Mouse (Mus musculus) R1 (cell line): ENCODE results near the gene E030025P04Rik.

ENCODE experiments used
- DNase-seq: peaks from one replicate; pipeline ENCODE4 v3.0.0-alpha.2; 2018; ENCODE audit warnings: low read depth, low spot score

Gene E030025P04Rik

DNA sequence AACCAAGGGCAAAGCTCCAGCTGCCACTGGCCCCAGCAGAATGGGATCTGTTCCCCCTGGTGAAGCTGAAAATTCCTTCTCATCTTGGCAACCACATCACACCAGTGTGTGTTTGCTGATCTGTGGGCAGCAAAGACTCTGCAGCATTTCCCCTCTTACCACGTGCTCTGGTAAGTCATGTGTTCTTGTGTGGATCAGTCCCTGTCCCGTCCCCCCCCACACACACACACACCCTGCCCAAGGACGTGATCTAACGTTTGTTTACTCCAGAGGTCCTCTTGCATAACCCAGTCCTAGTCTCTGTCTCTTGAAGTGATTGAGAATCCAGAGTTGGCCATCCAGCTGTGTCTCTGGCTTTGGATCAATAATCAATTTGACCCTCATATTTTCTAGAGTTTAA is at the start of gene E030025P04Rik:
TSS of gene E030025P04Rik (minus strand) at position 134 of the 400 bp plus-strand sequence.
- DNase-seq = no peak

DNA sequence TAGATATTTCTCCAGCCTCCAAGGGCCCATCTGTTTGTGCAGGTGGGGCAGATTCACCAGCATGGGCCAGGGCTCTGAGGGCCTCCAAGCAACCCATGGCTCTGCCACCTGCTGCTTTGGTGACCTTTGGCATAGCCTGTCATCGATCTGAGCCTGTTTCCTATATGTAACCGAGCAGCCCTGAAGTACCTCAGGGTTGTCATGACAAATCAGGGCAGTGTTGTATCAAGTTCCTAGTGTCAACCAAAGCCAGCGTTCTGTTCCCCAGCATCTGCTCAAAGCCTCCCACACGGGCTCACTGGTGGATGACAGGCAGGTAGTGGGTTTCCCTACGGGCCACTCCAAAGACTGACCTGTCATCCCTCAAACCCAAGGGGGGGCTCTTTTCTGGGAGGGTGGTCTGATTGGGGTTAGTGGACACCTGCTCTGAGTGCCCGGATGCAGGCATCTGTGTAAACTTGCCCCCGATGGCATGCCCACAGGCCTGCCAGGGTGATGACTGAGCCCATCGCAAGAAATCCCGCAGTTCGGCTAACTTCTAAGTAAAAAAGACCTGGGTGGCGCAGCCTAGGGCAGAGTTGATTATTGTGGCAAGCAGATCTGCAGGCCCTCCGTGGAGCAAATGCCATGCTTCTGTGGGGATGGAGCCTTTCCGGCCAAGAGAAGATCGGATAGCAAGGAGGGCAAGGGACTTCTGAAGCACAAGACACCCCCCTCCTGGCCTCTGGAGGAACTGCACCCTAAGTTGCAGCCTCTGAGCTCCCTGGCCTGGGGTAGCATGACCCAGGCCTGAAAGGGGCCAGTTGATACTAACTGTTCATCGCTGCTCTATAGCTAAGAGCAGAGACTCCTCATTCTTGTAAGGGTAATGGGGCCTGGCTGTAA is 48.7 kb upstream of the E030025P04Rik start:
- peak; percentile 73 for DNase-seq

DNA sequence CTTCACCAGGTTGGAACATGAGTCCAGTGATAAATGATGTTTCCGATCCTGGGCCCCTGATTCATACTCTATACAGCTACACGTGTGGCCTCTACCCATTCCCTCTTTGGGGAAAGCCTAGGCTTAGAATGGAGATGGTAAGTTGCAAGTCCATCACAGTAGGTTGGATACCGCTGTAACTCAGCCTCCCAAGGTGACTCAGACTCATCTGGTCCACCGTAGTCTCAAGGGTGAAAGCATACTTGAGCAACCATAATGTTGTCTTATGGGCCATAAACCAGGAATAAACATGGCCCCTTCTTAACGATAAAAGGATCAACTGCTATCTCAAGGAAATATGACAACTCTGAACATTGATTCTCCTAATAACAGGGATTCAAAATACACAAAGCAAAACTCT is 44.1 kb upstream of the E030025P04Rik start:
- DNase-seq = no peak

DNA sequence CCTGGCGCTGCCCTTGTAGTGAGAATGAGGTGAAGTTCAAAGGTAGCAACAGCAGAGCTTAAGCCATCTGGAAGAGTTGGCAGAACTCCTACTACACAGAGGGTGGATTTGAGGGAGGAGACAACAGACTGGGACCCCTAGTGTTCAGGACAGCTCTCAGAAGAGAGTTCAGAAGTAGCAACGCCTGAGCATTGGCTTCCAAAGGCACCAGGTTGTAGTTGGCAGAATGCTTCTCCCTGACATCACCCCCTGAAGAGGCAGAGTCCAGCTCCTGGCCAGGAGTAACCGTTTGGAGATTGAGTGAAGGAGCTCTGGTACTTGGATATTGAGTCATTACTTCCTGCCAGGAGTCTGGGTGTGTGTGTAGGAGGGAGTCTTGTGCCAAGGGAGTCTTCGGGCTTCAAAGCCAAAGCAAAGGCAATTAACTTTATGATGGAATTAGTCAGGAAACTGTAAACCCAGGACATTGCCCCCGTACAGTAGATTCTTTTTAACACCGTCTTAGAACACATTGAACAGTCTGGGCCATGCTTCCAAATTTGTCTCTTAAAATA is 43.5 kb upstream of the E030025P04Rik start:
- no peak for DNase-seq

DNA sequence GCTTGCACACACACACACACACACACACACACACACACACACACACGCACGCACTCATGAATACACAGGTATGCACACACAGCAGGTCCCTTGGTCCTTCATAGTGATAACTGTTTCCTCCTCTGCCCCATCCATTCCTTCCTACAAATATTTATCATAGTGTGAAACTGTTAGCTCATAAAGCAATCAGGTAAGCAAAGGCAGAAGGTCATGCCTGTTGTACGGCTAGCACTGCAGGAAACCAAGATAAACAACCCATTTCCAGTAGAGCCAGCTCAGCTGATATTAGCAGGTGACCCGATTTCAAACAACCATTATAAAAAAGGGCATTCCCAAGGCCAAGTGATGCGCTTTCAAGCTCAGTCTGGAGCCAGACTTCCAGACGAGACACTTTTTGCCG is 36.9 kb upstream of the E030025P04Rik start:
- DNase-seq = no peak

DNA sequence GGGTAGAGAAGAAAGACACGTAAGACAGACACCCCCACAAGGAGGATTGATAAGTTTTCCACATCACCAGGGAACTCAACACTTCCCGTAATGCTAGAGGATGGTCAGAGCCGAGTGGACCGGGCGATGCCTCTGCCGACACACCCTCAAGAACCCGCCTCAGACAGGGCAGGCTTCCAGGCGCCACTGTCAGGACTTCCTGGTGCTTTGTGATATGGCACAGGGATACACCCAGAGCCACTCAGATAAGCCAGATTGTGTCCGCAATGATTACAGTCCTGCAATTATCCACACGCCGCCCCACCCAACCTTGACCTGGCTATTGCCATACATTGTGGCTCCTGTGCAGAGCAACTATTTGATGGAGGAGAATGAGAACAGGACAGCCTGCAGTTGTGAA is 36.1 kb upstream of the E030025P04Rik start:
- no peak for DNase-seq

DNA sequence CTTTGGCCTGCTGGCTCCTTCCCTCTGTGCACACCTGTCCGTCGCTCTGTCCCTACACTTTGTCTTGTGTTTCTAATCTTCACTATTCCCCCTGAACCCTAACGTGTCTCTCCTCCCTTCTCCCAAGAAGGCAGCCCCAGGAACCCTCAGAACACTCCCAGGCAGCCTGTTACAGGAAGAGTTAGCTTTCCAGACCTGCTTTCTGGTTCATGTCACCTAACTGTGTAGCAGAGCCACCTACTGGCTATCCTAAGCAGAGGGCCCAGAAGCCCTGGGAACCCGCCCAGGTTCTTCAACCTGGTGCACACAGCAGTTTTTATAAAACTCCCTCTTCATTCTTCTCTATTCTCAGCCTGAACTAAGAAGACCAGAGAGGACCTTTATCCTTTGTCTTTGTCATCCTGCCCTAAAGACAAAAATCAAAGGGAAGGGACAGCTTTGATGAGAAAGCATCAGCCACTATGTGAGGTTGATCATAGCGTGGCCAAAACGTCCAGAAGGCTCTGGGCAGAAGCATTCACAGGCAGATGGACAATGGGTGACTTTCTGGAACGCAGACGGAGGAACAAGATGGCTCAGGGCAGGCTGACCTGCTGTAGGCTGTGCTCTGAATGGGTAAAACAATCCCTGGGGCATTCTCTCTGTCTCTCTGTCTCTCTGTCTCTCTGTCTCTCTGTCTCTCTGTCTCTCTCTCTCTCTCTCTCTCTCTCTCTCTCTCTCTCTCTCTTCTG is 34.8 kb upstream of the E030025P04Rik start:
- DNase-seq = peak; percentile 27

DNA sequence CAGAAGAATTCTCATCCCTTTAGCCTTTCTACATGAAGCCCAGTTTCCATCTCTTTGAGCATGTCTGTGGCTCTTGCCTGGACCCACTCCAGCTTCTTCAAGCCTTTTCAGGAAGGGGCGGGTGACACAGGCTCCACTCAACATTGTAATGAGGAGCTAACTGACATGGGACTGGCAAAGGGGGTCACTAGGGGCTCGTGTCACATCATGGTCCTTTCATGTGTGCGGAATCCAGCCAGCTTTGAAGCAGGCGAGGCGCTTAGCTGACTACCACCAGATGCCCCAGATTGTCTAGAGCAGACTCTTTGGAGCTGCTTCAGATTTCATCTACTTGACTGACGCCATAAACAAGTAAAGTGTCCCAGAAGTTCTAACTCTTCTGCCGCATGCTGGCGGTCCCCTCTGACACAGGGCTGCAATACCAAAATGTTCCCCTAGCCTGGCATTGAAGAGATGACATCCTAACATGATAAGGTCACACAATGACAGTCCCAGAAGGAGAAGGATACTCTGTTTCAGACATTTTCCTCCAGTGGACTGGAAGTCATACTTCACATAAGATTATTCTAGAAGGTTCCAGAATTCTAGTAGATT is 31.3 kb upstream of the E030025P04Rik start:
- DNase-seq = no peak

DNA sequence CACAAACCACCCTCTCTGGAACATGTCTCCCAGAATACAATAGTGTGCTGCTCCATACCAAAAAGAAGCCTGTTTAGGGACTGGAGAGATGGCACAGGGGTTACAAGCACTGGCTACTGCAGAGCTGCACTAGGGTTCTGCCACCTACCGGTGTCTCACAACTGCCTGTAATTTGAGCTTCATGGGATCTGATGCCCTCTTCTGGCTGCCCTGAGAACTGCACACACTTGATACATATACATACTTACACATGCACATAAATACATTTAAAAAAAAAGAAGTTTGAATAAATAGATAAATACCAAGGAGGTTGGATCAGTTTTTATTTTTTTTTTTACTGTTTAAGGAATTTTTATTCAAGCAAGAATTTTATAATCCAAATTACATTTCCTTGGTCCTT is 28.1 kb upstream of the E030025P04Rik start:
- DNase-seq = peak; percentile 76

DNA sequence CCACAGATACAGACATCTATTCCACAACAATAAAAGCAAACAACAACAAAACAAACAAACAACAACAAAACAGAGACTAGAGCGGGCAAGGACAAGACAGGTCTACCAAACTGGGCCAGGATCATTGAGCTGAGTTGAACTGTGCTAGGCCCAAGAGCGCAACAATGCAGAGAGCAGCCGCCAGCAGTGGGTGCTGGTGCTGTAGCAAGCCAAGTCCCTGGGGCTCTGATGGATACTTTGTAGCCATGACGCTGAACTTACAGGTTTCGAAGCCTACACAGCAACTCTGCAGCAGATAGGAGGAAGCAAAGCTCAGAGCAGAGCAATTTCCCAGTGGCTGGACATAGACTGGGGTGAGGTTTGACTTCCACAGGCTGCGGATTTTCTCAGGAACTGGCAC is 26.6 kb upstream of the E030025P04Rik start:
- peak; percentile 44 for DNase-seq

DNA sequence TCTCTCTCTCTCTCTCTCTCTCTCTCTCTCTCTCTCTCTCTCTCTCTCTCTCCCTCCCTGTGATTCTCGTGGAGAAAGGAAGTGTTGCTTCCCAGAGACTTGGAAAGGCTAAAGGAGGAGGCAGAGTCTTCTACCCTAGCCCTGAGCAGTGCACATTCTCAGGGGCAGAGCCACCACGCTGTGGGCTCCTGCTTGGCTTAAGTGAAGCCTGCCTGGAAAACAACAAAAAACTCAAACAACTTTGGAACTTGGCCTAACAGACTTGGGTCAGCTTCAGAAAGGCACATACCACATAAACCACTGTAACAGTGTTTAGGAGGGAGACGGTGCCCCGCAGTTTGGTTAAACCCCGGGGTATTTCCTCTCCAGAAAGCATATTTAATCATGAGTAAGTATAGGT is 13.5 kb upstream of the E030025P04Rik start:
- no peak for DNase-seq

DNA sequence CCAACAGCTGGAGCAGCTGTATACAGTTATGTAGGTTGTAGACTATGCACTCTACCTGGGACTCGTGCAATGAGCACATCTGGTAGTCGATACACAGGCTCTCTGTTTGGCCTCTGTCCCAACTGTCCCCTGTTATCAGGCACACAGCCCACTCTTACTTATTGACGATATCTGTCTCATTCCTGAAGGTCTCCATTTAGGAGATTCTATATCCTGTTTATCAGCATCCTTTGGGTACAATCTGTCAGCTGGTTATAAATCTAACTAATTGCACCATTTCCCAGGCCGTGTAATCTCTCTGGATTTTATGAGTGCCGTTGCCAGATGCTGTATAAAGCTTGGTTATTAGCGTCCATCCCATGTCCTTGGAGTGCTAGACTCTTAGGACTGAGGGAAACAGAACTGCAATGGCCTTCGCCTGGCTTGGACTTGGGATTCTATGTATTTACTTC is 747 bp upstream of the E030025P04Rik start:
- no peak for DNase-seq

DNA sequence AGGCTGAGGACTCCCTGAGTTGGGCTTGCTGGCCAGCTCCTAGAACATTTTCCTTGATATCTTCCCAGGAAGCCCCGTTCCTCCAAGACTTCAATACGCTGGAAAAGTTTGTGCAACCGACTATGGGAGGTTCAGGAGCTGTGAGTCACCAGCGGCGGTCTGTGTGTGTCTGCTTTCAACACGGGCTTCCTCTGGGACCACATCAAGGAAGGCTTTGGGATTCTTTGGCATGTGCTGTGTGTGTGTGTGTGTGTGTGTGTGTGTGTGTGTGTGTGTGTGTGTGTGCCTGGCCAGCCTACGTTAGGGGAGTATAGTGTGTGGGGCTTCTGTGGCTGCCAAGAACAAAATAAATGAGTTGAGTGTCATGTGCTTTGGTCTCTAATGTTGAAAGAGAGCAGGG is 17.7 kb downstream of the E030025P04Rik start:
- no peak for DNase-seq

DNA sequence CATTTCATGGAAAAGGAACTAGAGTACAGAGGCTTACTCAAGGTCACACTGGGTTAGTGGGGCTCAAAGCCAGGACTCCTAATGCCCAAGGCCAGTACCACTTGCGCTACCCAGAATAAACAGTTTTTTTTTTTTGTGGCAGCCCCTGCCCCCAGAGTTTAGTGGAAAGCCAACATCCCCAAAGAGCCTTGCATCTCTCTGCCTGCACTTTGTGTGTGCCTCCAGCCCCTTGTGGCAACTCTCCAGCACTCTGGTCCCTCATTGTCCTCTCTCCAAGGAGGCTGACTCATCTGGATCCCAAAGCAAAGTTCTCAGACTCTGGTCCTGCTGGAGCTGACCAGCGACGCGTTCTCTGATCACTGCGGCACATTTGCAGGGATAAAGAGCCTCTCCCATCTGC is 18.7 kb downstream of the E030025P04Rik start:
- DNase-seq = no peak

DNA sequence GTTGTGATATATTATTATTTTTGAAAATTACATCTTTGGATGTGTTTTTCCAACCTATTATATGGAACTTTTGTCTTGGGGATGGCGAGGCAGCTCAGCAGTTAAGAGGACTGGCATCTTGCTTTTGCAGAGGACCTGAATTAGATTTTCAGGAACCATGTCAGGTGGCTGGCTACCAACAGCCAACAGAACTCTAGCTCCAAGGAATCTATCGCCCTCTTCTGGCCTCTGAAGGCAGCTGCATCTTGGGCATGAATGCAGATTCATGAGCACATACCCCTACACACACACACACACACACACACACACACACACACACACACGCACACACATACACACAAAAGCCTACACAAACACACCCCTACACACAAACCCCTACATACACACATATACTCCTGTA is 19.9 kb downstream of the E030025P04Rik start:
- DNase-seq = peak; percentile 54

DNA sequence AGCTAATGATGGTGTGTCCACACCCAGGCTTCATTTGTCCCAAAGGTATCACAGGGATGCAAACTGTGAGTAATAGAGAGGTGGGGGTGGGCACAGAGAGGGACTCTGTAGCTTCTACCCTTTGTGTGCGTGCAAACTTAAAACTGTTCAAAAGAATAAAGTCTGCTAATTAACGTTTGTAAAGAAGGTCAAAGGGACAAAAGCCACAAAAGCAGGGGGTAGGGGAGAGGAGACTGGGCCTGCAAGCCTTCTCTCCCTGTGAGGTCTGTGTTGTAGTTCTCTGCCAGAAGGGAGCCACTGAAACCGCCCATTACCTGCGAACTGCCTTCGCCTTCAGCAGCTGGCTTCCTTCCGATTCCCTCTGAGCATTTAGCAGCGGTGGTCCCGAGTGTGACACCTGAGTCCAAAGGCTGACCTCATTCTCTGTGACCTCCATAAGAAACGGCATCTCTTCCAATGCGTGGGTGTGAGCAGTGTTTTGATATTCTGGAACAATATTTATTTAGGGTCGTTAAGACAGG is 34.3 kb downstream of the E030025P04Rik start:
- DNase-seq = peak; percentile 82

DNA sequence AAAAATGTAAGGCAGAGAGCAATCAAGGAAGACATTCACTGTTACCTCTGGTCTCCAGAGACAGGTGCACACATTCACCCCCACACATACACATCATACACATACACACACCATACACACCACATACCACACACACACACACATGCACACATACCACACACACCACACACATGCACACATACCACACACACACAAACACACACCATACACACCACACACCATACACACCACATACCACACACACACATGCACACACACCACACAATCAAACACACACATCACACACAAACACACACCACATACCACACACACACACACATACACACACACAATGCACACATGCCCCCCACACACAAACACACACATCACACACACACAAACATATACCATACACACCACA is 35.1 kb downstream of the E030025P04Rik start:
- no peak for DNase-seq

DNA sequence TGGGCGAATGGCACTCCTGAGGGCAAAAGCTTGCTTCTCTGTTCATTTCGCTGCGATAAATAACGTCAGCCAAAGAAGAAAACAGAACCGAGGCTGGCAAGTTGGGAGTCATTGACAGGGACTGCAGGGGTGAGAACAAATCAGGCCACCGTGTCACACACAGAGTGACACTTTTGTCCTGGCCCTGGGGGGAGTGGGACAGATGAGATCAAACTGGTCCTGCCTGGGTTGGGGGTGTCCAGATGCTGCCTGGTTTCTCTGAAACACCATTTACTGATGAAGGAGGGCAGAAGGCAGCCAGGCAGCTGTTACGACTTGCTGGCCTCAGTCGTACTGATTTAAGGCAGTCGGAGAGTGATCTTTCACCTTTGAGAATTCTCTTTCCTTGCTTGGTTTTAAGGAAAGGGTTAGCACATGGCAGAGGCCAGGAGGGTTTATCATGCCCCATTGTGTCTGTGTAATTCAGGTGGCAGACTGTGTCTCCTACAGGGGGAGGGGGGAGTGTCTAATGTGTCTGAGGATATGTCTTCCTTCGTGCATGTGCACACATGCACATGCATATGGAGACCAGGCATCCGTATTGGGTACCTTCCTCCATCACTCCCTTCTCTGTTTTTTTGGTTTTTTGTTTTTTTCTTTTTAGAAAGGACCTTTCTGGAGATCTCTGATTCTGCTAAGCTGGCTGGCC is 36.5 kb downstream of the E030025P04Rik start:
- no peak for DNase-seq

DNA sequence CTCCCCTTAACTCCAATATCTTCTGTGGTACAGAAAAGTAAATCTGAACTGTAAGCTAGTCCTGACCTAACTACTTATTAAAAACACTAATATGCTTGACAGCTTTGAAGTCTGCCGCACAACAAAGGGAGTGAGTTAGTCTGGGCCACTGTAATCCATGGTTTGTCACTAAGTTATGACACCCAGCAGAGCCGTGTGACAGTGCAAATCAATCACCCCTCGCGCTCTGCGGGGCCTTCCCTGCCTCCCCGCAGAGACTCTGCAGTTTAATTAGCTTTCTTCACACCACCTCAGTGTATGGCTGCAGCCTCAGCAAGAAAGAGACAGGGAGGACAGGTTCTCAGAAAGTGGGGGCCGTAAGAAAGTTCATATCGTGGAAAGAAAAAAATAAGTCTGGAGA is 37.4 kb downstream of the E030025P04Rik start:
- no peak for DNase-seq

DNA sequence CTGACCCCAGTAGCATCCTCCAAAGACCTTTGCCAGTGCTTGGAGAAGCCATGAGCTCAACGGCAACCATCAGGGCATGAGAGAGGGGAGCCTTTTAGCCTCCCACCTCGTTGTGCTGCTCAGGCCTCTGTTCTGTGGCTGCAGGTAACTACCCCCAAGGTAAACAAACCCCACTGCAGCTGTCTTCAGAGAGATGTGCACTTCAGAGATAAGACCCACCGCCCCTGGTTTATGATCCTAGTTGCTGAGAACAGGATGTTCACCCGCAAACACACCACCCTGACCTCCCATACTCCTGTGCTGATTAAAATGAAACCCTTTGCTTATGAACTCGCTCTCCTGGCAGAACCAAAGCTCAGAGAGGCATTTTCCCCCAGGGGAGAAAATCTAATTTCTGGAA is 38.0 kb downstream of the E030025P04Rik start:
- DNase-seq = no peak

DNA sequence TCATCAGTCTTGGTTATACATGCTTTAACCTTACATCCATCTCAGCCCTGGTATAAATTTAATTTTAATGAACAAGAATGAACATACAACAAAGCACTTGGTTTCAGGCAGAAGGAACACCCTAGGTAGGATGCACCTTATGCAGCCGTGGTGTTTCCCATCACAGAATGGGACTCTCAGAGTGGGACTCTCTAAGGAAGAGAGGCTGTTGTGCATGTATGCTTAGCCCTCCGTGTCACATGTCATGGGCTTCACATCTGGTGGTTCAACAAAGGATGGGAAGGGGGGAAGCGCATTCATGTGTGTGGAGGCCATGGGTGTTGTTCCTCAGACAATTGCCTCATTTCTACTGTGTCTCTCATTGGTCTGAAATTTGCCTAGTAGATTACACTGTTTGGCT is 40.8 kb downstream of the E030025P04Rik start:
- no peak for DNase-seq
